Mouse (Mus musculus): ENCODE data around the gene Ntrk3. TPM values are rescaled to one million over a fixed set of nuclear protein-coding genes. Genes with fewer than 3 reads are reported as not detected.

Gene Ntrk3
- polyA plus RNA-seq, 1 experiment from 2014 or later, result 2.2 TPM

DNA sequence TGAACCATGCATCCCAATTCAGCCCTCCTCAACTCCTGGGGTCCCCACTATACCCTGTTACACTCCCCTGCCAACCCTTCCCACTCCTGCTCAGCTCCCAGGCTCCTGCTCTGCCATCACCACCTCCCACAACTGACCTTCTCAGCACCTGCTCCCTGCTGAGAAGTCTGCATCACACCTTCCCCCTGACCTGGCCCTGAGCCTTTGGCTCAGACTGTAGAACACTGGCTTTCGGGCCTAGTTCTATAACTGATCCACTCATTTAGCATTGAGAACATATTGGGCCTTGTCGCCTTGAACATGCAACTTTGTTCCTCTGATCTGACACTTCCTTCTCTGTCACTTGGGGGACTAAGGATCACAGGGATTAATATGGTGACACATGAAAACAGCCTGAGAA is 152.9 kb downstream of the Ntrk3 start:
- peaks cover 78% of the 10 kb centered on the region for H3K27me3 ChIP-seq
- ATAC-seq (ENCODE audit: low FRiP score, low read depth), result no peak
- 77% methylated on average over 2 of the region's 2 CpGs for WGBS

DNA sequence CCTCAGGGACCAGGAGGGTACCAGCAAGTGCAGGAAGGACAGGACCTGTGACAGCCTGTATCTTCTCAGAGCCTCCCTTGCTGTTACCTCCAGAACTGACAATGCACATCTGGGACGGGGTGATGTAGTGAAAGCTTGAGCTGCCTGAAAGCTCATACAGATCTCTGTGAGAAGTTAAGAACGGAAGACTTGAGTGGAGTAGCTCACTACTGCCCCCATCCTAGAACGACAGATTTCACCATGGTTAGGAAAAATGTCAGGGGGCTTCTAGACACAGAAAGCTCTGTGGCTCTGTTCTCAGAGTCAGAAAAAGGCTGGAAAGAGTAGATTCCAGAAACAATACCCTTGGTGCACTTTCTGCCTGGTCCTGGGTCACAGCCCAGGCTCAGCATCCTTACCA is 153.3 kb downstream of the Ntrk3 start:
- Histone ChIP-seq H3K4me3 (no peak overlapping the region), H3K9me3 (no peaks in the 10 kb centered on the region), H3K27ac (no peak overlapping the region), H3K4me1 (peaks cover 4% of the 10 kb centered on the region; the same call in 1 of the 2 replicates), H3K9ac (no peak overlapping the region), H3K4me2 (replicated peaks) (no peak overlapping the region), H3K36me3 (no peaks in the 10 kb centered on the region), H3K27me3 (peaks cover 83% of the 10 kb centered on the region)
- ATAC-seq (ENCODE audit: low FRiP score, low read depth), result no peak
- WGBS, result 9% methylated on average over 3 of the region's 3 CpGs

More for the DNA sequence above, 152.9 kb downstream of the Ntrk3 start:
- no peaks in the 10 kb centered on the region for H3K4me1 ChIP-seq
- no peak overlapping the region for H3K27ac ChIP-seq
- H3K4me3 ChIP-seq, result no peak overlapping the region
- H3K9me3 ChIP-seq, result no peaks in the 10 kb centered on the region
- H3K36me3 ChIP-seq, result no peaks in the 10 kb centered on the region
- no peak overlapping the region for H3K9ac ChIP-seq
- no peak overlapping the region for H3K4me2 ChIP-seq (replicated peaks)

DNA sequence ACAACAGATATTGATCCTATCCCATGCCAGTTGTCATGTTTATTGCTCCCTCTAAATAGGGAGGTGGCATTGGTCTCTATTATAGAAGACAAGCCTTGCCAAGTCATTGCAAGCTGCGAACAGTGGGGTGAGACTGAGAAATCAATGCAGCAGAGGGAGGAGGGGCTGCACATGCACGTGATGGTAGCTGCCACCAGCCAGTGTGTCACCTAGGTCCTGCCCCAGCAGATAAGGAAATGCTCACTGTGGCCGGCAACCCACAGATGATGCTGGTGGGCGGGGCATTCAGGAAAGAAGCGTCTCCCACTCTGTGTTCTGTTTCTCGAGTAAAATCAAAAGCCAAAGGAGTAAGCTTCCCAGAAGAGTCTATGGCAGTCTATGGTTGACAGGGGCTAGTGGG is 154.1 kb downstream of the Ntrk3 start:
- H3K4me1 ChIP-seq, result peaks cover 12% of the 10 kb centered on the region
- no peaks in the 10 kb centered on the region for H3K36me3 ChIP-seq
- no peaks in the 10 kb centered on the region for H3K9me3 ChIP-seq
- no peak overlapping the region for H3K4me3 ChIP-seq
- H3K4me2 ChIP-seq (replicated peaks), result no peak overlapping the region
- no peak overlapping the region for H3K9ac ChIP-seq
- H3K27ac ChIP-seq, result no peak overlapping the region
- ATAC-seq (ENCODE audit: low FRiP score, low read depth), result no peak
- 58% methylated on average over 6 of the region's 6 CpGs for WGBS
- H3K27me3 ChIP-seq, result peaks cover 91% of the 10 kb centered on the region

DNA sequence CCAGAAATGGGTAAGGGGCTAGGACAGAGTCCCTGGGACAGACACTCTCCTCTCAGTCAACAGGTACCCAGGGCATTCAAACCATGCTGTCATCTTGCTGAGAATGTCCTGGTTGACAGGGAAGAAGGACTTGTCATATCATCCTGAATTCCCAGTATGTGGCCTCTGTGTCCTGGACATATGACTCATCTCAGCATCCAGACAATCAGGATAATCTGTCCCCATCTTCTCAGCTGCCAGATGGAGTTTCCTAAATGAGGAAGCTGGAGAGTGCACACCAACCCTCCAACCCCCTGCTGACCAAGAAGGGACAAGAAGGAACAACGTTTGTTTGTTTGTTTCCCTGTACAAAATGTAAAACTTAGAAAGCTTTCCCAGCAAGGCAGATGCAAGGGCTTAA is 156.5 kb downstream of the Ntrk3 start:
- 46% methylated on average over 1 of the region's 1 CpGs for WGBS
- peaks cover 100% of the 10 kb centered on the region for H3K27me3 ChIP-seq
- H3K9ac ChIP-seq, result no peak overlapping the region
- no peaks in the 10 kb centered on the region for H3K9me3 ChIP-seq
- H3K36me3 ChIP-seq, result no peaks in the 10 kb centered on the region
- peaks cover 25% of the 10 kb centered on the region for H3K4me1 ChIP-seq
- no peak for ATAC-seq (ENCODE audit: low FRiP score, low read depth)
- no peak overlapping the region for H3K4me3 ChIP-seq
- no peak overlapping the region for H3K27ac ChIP-seq
- no peak overlapping the region for H3K4me2 ChIP-seq (replicated peaks)

DNA sequence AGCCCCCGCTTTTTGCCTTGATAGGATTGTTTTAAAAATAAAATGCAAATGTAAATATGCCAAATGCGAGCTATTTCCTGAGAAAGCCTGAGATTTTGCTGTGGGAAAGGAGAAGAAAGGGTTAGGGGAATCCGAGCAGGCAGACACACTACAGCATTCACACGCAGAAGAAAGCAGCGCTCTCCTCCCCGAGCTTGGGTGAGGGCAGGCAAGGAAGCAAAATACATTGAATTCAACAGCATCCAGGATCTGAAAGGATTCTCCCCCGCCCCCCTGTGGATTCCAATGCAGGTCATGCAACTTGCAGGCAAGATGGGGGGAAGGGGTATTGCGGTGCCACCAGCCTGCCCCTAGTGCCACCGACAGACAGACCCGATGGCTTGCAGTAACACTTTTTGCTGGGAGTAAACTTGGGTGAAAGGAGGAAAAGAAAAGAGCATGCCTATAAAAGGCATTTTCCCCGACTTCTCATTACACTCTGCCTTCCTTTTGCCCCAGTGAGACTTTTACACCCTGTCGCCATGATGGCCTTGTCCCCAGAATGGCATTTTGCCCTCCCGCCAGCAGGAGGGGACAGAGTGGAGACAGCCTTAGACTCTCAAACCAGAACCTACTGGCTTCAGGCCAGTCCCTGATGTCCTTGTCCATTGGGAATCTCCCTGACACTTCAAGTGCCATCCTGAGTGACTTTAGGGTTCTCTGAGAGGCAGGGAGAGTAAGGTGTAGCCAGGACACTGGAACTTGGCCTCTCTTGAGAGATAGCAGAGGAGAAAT is 158.2 kb downstream of the Ntrk3 start:
- Histone ChIP-seq H3K36me3 (no peaks in the 10 kb centered on the region), H3K9me3 (no peaks in the 10 kb centered on the region), H3K9ac (no peak overlapping the region; the same call in 1 of the 2 replicates), H3K27ac (no peak overlapping the region), H3K4me1 (peaks cover 25% of the 10 kb centered on the region), H3K4me3 (peak overlapping the region; percentile 47), H3K27me3 (peaks cover 100% of the 10 kb centered on the region), H3K4me2 (replicated peaks) (peak overlapping the region; percentile 77)
- WGBS, result 3% methylated on average over 13 of the region's 13 CpGs
- no peak for ATAC-seq (ENCODE audit: low FRiP score, low read depth)

DNA sequence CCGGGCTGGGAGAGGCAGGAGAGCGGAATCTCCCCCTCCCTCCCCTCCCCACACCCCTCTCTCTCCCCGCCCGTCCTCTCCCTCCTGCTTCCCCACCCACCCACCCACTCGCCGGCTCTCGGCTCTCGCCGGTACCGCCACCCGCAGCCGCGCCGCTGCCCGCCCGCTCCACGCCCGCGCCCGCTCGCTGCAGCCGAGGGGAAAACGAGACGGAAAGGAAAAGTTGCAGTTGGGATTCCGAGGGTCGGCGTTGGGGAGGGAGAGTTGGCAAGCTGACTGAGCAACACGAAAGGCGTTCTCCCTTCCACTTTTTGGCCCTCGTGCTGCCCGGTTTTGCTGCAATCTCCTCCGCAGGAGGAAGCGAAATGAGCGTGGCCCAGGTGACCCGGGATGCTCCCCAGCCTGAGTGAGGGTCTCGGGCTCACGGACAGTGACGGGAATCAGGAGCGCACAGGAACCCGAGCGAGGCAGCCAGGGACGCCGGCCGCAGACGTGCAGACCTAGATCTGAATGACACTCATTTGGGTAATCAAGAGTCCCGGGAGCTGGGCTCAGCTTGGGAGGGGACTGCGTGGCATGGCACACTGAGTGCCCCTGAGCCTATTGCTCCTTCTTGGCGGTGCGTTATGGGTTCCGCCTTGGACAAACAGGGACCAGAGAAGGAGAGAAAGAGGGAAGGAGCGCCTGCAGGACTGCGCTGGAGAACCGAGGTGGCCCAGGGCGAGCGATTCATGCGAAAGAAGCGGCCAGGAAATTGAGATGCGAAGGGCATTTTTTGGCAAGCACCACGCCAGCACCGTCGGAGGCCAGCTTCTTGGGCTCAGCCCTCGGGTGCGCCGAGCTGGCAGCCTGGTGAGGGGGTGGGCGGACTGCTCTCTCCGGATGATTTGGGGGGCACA is 159.1 kb downstream of the Ntrk3 start:
- no peak for ATAC-seq (ENCODE audit: low FRiP score, low read depth)
- H3K9ac ChIP-seq, result peak overlapping the region; percentile 45; the same call in 1 of the 2 replicates
- 0% methylated on average over 47 of the region's 66 CpGs for WGBS
- H3K4me1 ChIP-seq, result peaks cover 25% of the 10 kb centered on the region
- no peaks in the 10 kb centered on the region for H3K9me3 ChIP-seq
- H3K4me3 ChIP-seq, result peak overlapping the region; percentile 47
- H3K27me3 ChIP-seq, result peaks cover 100% of the 10 kb centered on the region
- peak overlapping the region; percentile 77 for H3K4me2 ChIP-seq (replicated peaks)
- no peak overlapping the region for H3K27ac ChIP-seq
- no peaks in the 10 kb centered on the region for H3K36me3 ChIP-seq

DNA sequence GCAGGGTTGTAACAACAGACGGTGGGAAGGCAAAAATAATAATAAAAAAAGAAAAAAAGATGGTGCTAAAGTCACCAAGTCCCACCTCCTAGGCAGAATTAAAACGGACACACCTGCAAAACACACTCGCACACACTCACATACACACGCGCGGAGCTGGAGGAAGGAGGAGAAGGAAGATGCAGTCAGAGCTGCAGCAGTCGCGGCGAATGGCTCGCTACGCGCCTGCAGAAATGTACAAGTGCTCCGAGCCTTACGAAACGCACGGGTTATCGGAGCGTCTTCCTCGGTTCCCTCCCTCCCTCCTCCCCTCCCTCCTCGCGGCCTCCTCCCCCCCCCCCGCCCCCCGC is 159.7 kb downstream of the Ntrk3 start:
- H3K27me3 ChIP-seq, result peaks cover 100% of the 10 kb centered on the region
- peak overlapping the region; percentile 51; the same call in 1 of the 2 replicates for H3K9ac ChIP-seq

DNA sequence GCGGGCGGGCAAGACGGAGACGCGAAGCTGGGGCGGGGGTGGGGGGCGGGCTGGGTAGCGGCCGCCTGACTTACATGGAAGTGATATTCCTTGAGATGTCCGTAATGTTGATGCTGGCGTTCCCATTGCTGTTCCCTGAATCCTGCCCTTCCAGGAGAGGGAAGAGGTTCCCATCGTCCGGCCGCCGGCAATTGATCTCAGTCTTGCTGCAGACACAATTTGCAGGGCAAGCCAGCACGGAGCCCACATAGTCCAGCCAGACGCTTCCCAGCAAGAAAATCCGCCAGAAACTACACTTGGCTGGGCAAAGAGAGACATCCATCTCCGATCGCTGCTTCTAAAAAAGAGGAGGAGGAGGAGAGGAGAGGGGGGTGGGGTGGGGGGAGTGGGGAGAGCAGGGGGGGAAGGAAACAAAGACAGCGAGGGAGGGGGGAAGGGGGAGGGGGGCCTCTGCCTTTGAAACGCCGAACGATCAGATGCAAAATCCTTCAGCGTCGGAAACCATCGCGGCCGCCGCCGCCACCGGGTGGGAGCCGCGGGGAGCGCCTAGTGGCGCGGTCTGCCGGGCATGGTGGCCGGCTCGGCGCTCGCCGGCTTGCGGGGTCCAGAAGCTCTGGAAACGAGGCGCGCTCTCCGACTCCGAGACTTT is 160.2 kb downstream of the Ntrk3 start:
- peak; percentile 20; the same call in 1 of the 2 replicates for ATAC-seq (ENCODE audit: low FRiP score, low read depth)
- under 1% methylated on average over 48 of the region's 49 CpGs for WGBS
- no peaks in the 10 kb centered on the region for H3K36me3 ChIP-seq
- H3K27ac ChIP-seq, result no peak overlapping the region
- peaks cover 100% of the 10 kb centered on the region for H3K27me3 ChIP-seq
- peaks cover 25% of the 10 kb centered on the region for H3K4me1 ChIP-seq
- H3K9me3 ChIP-seq, result no peaks in the 10 kb centered on the region
- peak overlapping the region; percentile 77 for H3K4me2 ChIP-seq (replicated peaks)
- H3K9ac ChIP-seq, result peak overlapping the region; percentile 51; the same call in 1 of the 2 replicates
- H3K4me3 ChIP-seq, result peak overlapping the region; percentile 47

More for the DNA sequence above, 159.7 kb downstream of the Ntrk3 start:
- WGBS, result 1% methylated on average over 19 of the region's 23 CpGs
- Histone ChIP-seq H3K4me2 (replicated peaks) (peak overlapping the region; percentile 77), H3K4me1 (peaks cover 25% of the 10 kb centered on the region), H3K36me3 (no peaks in the 10 kb centered on the region), H3K27ac (no peak overlapping the region), H3K4me3 (peak overlapping the region; percentile 47), H3K9me3 (no peaks in the 10 kb centered on the region)
- ATAC-seq (ENCODE audit: low FRiP score, low read depth), result no peak

DNA sequence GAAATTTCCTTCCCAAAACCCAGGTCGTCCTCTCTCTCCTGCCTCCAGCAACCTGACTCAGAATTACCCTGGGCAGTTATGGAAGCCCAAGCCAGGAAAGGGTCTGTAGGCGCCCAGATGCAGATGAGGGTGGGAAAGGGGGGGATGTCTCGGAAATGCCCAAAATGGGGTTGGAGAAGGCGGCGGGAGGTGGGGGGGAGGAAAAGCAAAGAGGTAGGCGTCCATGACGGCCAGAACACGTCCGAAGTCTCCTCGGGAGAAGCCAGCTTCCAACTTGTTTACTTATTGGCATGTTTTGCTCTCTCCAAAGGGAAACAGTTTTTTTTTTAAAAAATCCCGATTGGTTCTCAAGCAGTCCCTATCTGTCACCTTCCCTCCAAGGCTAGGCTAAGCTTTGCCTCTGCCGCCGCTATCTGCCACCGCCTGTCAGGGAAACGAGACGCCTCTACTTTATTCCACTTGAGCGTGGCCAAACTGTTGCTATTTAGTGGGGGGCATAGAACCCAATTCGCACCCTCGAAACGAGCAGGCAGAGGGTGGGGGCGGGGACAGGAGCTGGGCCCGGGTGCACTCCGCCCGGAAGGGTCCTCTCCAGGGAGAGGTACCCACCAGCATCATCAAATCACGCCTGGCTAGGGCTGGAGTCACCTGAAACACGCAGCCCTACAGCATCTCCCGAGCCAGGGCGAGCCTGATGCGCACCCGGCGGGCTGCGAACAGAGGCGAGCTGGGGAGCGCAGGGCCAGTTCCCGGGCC is 160.9 kb downstream of the Ntrk3 start:
- Histone ChIP-seq H3K36me3 (no peaks in the 10 kb centered on the region), H3K4me1 (peaks cover 25% of the 10 kb centered on the region), H3K27me3 (peaks cover 96% of the 10 kb centered on the region), H3K9ac (no peak overlapping the region), H3K4me2 (replicated peaks) (peak overlapping the region; percentile 77), H3K4me3 (peak overlapping the region; percentile 47), H3K27ac (no peak overlapping the region), H3K9me3 (no peaks in the 10 kb centered on the region)
- WGBS, result 2% methylated on average over 35 of the region's 35 CpGs
- peak; percentile 63; the same call in 1 of the 2 replicates for ATAC-seq (ENCODE audit: low FRiP score, low read depth)

DNA sequence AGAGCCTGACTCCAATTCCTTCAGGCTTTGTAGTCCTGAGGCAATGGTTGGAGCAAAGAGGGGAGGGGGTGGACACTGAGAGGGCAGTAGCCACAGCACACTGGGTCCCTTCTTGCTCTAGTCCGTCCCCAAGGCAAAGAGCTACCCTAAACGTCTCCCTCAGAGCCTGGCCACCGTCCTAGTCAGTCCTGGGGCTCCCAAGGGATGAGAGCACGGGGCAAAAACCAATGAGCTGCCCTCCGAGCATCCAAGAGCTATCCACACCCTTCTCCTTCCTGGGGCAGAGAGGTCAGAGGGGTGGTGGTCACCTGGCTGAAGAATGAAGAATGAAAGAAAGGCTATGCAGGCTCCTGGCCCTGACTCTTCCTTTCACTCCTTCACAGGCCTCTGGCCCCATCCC is 161.6 kb downstream of the Ntrk3 start:
- Histone ChIP-seq H3K27ac (no peak overlapping the region), H3K4me2 (replicated peaks) (no peak overlapping the region), H3K4me3 (peak overlapping the region; percentile 47), H3K9me3 (no peaks in the 10 kb centered on the region), H3K9ac (no peak overlapping the region), H3K4me1 (peaks cover 25% of the 10 kb centered on the region), H3K36me3 (no peaks in the 10 kb centered on the region), H3K27me3 (peaks cover 96% of the 10 kb centered on the region)
- 29% methylated on average over 5 of the region's 5 CpGs for WGBS
- ATAC-seq (ENCODE audit: low FRiP score, low read depth), result no peak

DNA sequence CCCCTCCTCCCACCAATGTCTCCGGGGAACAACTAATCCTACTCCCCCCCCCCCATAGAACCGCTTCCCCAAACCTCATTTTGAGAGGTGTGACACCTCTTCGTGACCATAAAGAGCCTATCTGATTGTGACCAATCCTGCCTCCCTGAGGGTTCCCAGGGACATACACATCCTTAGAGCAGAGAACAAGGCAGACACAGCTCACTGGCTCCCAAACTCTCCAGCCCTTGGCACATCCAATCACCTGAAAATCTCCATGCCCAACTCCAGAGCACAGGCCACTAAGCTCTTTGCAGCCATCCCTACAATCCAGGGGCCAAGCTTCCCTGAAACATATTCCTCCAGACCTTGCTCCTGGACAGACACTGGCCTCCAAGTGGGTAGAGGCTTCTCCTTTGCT is 162.3 kb downstream of the Ntrk3 start:
- Histone ChIP-seq H3K9ac (no peak overlapping the region), H3K9me3 (no peaks in the 10 kb centered on the region), H3K27ac (no peak overlapping the region), H3K4me2 (replicated peaks) (no peak overlapping the region), H3K4me3 (no peak overlapping the region), H3K36me3 (no peaks in the 10 kb centered on the region), H3K27me3 (peaks cover 96% of the 10 kb centered on the region), H3K4me1 (peaks cover 25% of the 10 kb centered on the region)
- ATAC-seq (ENCODE audit: low FRiP score, low read depth), result no peak
- WGBS, result 2% methylated on average over 3 of the region's 3 CpGs
